Mouse (Mus musculus) ES-Bruce4 (cell line): ENCODE results near the gene Cldn10. TPM values are rescaled to one million over a fixed set of nuclear protein-coding genes. Genes with fewer than 3 reads are reported as not detected.
A peak's percentile ranks its signal among the peaks of the same experiment; 100 is the strongest.

Experiments
- H3K27ac ChIP-seq: 2 replicates; pipeline ENCODE4 v1.5.1; 2012; ENCODE audit warnings: low read length, inconsistent platforms; ENCODE audit not compliant: insufficient read depth
- H3K27me3 ChIP-seq: 2 replicates; pipeline ENCODE4 v1.6.1; 2012; ENCODE audit warnings: mild to moderate bottlenecking, low read length, inconsistent platforms; ENCODE audit not compliant: control insufficient read depth, poor library complexity, insufficient read depth, severe bottlenecking
- H3K36me3 ChIP-seq: 2 replicates; pipeline ENCODE4 v1.6.1; 2012; ENCODE audit warnings: inconsistent platforms, mild to moderate bottlenecking, low read length, moderate library complexity; ENCODE audit not compliant: control insufficient read depth, poor library complexity, insufficient read depth, severe bottlenecking
- H3K4me1 ChIP-seq: one replicate; pipeline ENCODE4 v1.8.1; 2011; ENCODE audit warnings: low read length; ENCODE audit not compliant: control insufficient read depth, insufficient read depth
- H3K4me3 ChIP-seq: 2 replicates; pipeline ENCODE4 v1.5.1; 2011; ENCODE audit warnings: low read depth, mild to moderate bottlenecking, low read length
- H3K9ac ChIP-seq: 2 replicates; pipeline ENCODE4 v1.6.1; 2012; ENCODE audit warnings: low read depth, mild to moderate bottlenecking, inconsistent platforms; ENCODE audit not compliant: poor library complexity, severe bottlenecking
- H3K9me3 ChIP-seq: replicated peaks from 2 replicates; pipeline ENCODE4 v1.6.1; 2012; ENCODE audit warnings: mild to moderate bottlenecking, low read length, inconsistent platforms; ENCODE audit not compliant: control insufficient read depth, poor library complexity, insufficient read depth, severe bottlenecking
- CTCF ChIP-seq: IDR thresholded peaks from one replicate; pipeline ENCODE4 v1.8.1; 2011; ENCODE audit warnings: low read depth, low read length
- EP300 ChIP-seq: IDR thresholded peaks from 2 replicates; pipeline ENCODE4 v1.6.1; 2011; ENCODE audit warnings: low read depth, low read length; ENCODE audit not compliant: insufficient read depth
- POLR2A ChIP-seq: IDR thresholded peaks from one replicate; pipeline ENCODE4 v1.8.1; 2011; ENCODE audit warnings: low read length; ENCODE audit not compliant: insufficient read depth
- polyA plus RNA-seq: library from polyadenylated mRNA; stranded (reverse); fragments of >200 nt; gene quantifications from 2 replicates; pipeline ENCODE4 v1.2.4, GENCODE M21; 2011; ENCODE audit warnings: low read depth; ENCODE audit not compliant: missing spikeins, insufficient read depth, insufficient read length

The Cldn10 gene
- polyA plus RNA-seq, 1 experiment, result not detected

- peaks cover 4% of the 10 kb centered on the region for H3K4me1 ChIP-seq
- H3K9me3 ChIP-seq, result no peaks in the 10 kb centered on the region
- H3K27me3 ChIP-seq, result no peaks in the 10 kb centered on the region
- H3K9ac ChIP-seq, result no peak overlapping the region
- no peak overlapping the region for H3K27ac ChIP-seq
- 0 out of 2 replicates have a peak, but pooled peaks cover 7% of the 10 kb centered on the region for H3K36me3 ChIP-seq
- 0 out of 2 replicates have a peak, but pooled peaks have one; percentile 13 for TF ChIP-seq EP300
- no peak for TF ChIP-seq CTCF
- H3K4me3 ChIP-seq, result no peak overlapping the region
Measured at GRCm38 (mm10) chr14:118878346-118878910, 90.7 kb downstream of the Cldn10 start.

GRCm38 (mm10) chr14:118880696-118881095 lies 93.0 kb downstream of the Cldn10 start:
- 0 out of 2 replicates have a peak, but pooled peaks cover 7% of the 10 kb centered on the region for H3K36me3 ChIP-seq
- H3K4me1 ChIP-seq, result peaks cover 4% of the 10 kb centered on the region
- H3K9ac ChIP-seq, result no peak overlapping the region
- H3K27me3 ChIP-seq, result no peaks in the 10 kb centered on the region
- TF ChIP-seq EP300 (no peak), POLR2A (no peak), CTCF (no peak)
- no peaks in the 10 kb centered on the region for H3K9me3 ChIP-seq
- H3K4me3 ChIP-seq, result no peak overlapping the region
- peak overlapping the region; percentile 72 for H3K27ac ChIP-seq

GRCm38 (mm10) chr14:118883344-118884249 lies 95.9 kb downstream of the Cldn10 start:
- Histone ChIP-seq H3K4me1 (peaks cover 4% of the 10 kb centered on the region), H3K27ac (no peak overlapping the region), H3K9me3 (no peaks in the 10 kb centered on the region), H3K36me3 (peaks cover 8% of the 10 kb centered on the region; the same call in 1 of the 2 replicates), H3K27me3 (no peaks in the 10 kb centered on the region), H3K4me3 (no peak overlapping the region), H3K9ac (no peak overlapping the region)
- TF ChIP-seq CTCF (no peak), POLR2A (no peak), EP300 (no peak)

- no peaks in the 10 kb centered on the region for H3K9me3 ChIP-seq
- H3K27ac ChIP-seq, result no peak overlapping the region
- no peaks in the 10 kb centered on the region for H3K27me3 ChIP-seq
- H3K4me1 ChIP-seq, result peaks cover 2% of the 10 kb centered on the region
- H3K4me3 ChIP-seq, result no peak overlapping the region
- no peak overlapping the region for H3K9ac ChIP-seq
- H3K36me3 ChIP-seq, result peaks cover 9% of the 10 kb centered on the region; the same call in 1 of the 2 replicates
- TF ChIP-seq CTCF (no peak), POLR2A (no peak), EP300 (no peak)
Measured at GRCm38 (mm10) chr14:118884250-118884556, 96.5 kb downstream of the Cldn10 start.

- Histone ChIP-seq H3K9me3 (no peaks in the 10 kb centered on the region), H3K4me3 (no peak overlapping the region), H3K27me3 (no peaks in the 10 kb centered on the region), H3K4me1 (no peaks in the 10 kb centered on the region), H3K27ac (no peak overlapping the region), H3K9ac (no peak overlapping the region), H3K36me3 (peaks cover 5% of the 10 kb centered on the region; the same call in 1 of the 2 replicates)
- no peak for TF ChIP-seq POLR2A
Measured at GRCm38 (mm10) chr14:118890101-118890500, 102.4 kb downstream of the Cldn10 start.

DNA sequence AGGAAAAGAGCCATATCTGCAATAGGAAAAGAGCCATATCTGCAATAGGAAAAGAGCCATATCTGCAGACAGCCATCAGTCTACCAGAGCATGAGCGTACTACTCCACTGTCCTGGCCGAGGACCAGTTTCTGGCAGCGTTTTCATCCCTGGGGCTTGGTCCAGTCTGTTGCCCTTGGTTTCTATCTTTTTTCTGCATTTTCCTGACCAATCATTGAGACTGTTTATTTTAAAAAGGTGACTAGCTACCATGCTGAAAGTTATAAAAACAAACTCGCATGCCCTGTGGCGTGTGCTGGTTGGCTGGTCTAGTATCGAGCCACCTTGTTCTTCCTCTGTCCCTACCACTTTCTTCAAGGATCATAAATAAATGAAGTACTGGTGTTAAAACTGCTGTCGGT lies 107.5 kb downstream of the Cldn10 start:
- Histone ChIP-seq H3K36me3 (peaks cover 3% of the 10 kb centered on the region; the same call in 1 of the 2 replicates), H3K9me3 (no peaks in the 10 kb centered on the region), H3K27ac (no peak overlapping the region), H3K9ac (no peak overlapping the region), H3K27me3 (no peaks in the 10 kb centered on the region), H3K4me1 (no peaks in the 10 kb centered on the region), H3K4me3 (no peak overlapping the region)
- TF ChIP-seq EP300, result no peak
- no peak for TF ChIP-seq CTCF
- no peak for TF ChIP-seq POLR2A
